Mouse (Mus musculus): ENCODE data around the gene Tmem229b.
"Not testable (repeated sequence)": the region's sequence is repeated elsewhere in the genome, so short reads cannot be mapped to it uniquely, and the experiment has no call there.

The Tmem229b gene

GRCm38 (mm10) chr12:79006076-79006475 is 1.4 kb downstream of the Tmem229b start:
- DNase-seq = no peak

GRCm38 (mm10) chr12:79005456-79005855 is 2.0 kb downstream of the Tmem229b start:
- DNase-seq = no peak

- DNase-seq = no peak
Observed at GRCm38 (mm10) chr12:79002978-79003377, 4.4 kb downstream of the Tmem229b start.

GRCm38 (mm10) chr12:79002406-79002805 is 5.0 kb downstream of the Tmem229b start:
- no peak for DNase-seq

- no peak for DNase-seq
Observed at GRCm38 (mm10) chr12:78996711-78997110, 10.7 kb downstream of the Tmem229b start.

GRCm38 (mm10) chr12:78996271-78996670 is 11.2 kb downstream of the Tmem229b start:
- DNase-seq = no peak

- DNase-seq = no peak
Observed at GRCm38 (mm10) chr12:78987581-78988081, 19.8 kb downstream of the Tmem229b start.

GRCm38 (mm10) chr12:78984035-78984432 is 23.4 kb downstream of the Tmem229b start:
- DNase-seq = no peak

GRCm38 (mm10) chr12:78983296-78984034 is 24.0 kb downstream of the Tmem229b start:
- DNase-seq = no peak

- peak; percentile 17 for DNase-seq
Observed at GRCm38 (mm10) chr12:78981938-78982825, 25.2 kb downstream of the Tmem229b start.

- DNase-seq = peak; percentile 47
Observed at GRCm38 (mm10) chr12:78981131-78981530, 26.3 kb downstream of the Tmem229b start.

GRCm38 (mm10) chr12:78980683-78981091 is 26.7 kb downstream of the Tmem229b start:
- DNase-seq = peak; percentile 78

- DNase-seq = no peak
Observed at GRCm38 (mm10) chr12:78977552-78977951, 29.9 kb downstream of the Tmem229b start.

GRCm38 (mm10) chr12:78977078-78977477 is 30.3 kb downstream of the Tmem229b start:
- DNase-seq = no peak

- DNase-seq = peak; percentile 22
Observed at GRCm38 (mm10) chr12:78975836-78976235, 31.6 kb downstream of the Tmem229b start.

- no peak for DNase-seq
Observed at GRCm38 (mm10) chr12:78974767-78975166, 32.7 kb downstream of the Tmem229b start.

- no peak for DNase-seq
Observed at GRCm38 (mm10) chr12:78973779-78974178, 33.6 kb downstream of the Tmem229b start.

- DNase-seq = no peak
Observed at GRCm38 (mm10) chr12:78971649-78972048, 35.8 kb downstream of the Tmem229b start.

GRCm38 (mm10) chr12:78970725-78971124 is 36.7 kb downstream of the Tmem229b start:
- DNase-seq = no peak

GRCm38 (mm10) chr12:78964496-78964895 is 42.9 kb downstream of the Tmem229b start:
- DNase-seq = not testable (repeated sequence)

GRCm38 (mm10) chr12:78956405-78956804 is 51.0 kb downstream of the Tmem229b start:
- no peak for DNase-seq

GRCm38 (mm10) chr12:78952484-78952883 is 54.9 kb downstream of the Tmem229b start:
- DNase-seq = no peak

GRCm38 (mm10) chr12:78952053-78952452 is 55.4 kb downstream of the Tmem229b start:
- no peak for DNase-seq

- DNase-seq = no peak
Observed at GRCm38 (mm10) chr12:78947661-78948060, 59.8 kb downstream of the Tmem229b start.

All from thymus, postnatal 14 days (tissue).